Comparison of ENCODE assay signal across 27 mouse cellular contexts in genomic region chr12:86497126-86497525, GRCm38 (mm10).
"Had no signal": no experiment of that assay in that cellular context is flagged by ENCODE, and none has a peak within 500 bp of the region (broad histone marks: within the 10 kb centered on the region; RNA-seq: fewer than 3 reads in every experiment).

No protein-coding gene starts in this region.

- ATAC-seq: hindbrain, embryonic 16.5 days; inflammation-experienced regulatory T-cells, adult 6 months; intestine, embryonic 15.5 days; intestine, postnatal 0 days had no signal

- DNase-seq: gastrocnemius, postnatal 14 days; gastrocnemius, postnatal 36 days; heart, adult 11 months; heart, adult 2 months; heart, postnatal 14 days; heart, postnatal 36 days; kidney, adult 18-20 months; kidney, adult 8-10 months; kidney, postnatal 10 days; kidney, postnatal 25 days; kidney, postnatal 4 days; layer of hippocampus, adult 9-11 months; layer of hippocampus, postnatal 36 days; liver; liver, embryonic 13.5 days had no signal

- H3K9ac ChIP-seq: heart, embryonic 13.5 days; heart, embryonic 15.5 days; hindbrain, embryonic 14.5 days; intestine, embryonic 15.5 days; limb, embryonic 12.5 days; liver, embryonic 13.5 days; liver, embryonic 15.5 days had no signal

- H3K4me3 ChIP-seq: heart, adult 2 months; heart, embryonic 13.5 days; heart, embryonic 15.5 days; intestine, embryonic 15.5 days; limb, embryonic 10.5 days; limb, embryonic 12.5 days; liver, embryonic 13.5 days; liver, embryonic 15.5 days had no signal

- H3K4me1 ChIP-seq: intestine, embryonic 15.5 days; liver, embryonic 13.5 days; liver, embryonic 15.5 days had no signal

- H3K27ac ChIP-seq: heart, adult 2 months; heart, embryonic 15.5 days; hindbrain, embryonic 14.5 days; intestine, embryonic 15.5 days; limb, embryonic 10.5 days; limb, embryonic 12.5 days; liver, embryonic 13.5 days; liver, embryonic 15.5 days had no signal

- H3K36me3 ChIP-seq: heart, embryonic 13.5 days; heart, embryonic 15.5 days; intestine, embryonic 15.5 days; limb, embryonic 10.5 days; limb, embryonic 12.5 days; liver, embryonic 13.5 days; liver, embryonic 15.5 days had no signal

- H3K9me3 ChIP-seq: heart, embryonic 13.5 days; heart, embryonic 15.5 days; intestine, embryonic 15.5 days; limb, embryonic 10.5 days; liver, embryonic 13.5 days; liver, embryonic 15.5 days had no signal

- H3K4me2 ChIP-seq: heart, embryonic 11.5 days; heart, embryonic 13.5 days; heart, embryonic 15.5 days; hindbrain, embryonic 14.5 days; intestine, embryonic 15.5 days; limb, embryonic 12.5 days; liver, embryonic 11.5 days; liver, embryonic 13.5 days; liver, embryonic 15.5 days had no signal

- H3K27me3 ChIP-seq: heart, embryonic 13.5 days; heart, embryonic 15.5 days; intestine, embryonic 15.5 days; liver, embryonic 13.5 days; liver, embryonic 15.5 days had no signal
